Mouse (Mus musculus): ENCODE measurements at regions not wholly inside any gene's neighbourhood (a gene's known extent, or its start where the extent isn't known, plus 50 kb on each side); places are given as distances from the start of the nearest gene placed in this dataset.
A peak's percentile ranks its signal among the peaks of the same experiment; 100 is the strongest.

DNA sequence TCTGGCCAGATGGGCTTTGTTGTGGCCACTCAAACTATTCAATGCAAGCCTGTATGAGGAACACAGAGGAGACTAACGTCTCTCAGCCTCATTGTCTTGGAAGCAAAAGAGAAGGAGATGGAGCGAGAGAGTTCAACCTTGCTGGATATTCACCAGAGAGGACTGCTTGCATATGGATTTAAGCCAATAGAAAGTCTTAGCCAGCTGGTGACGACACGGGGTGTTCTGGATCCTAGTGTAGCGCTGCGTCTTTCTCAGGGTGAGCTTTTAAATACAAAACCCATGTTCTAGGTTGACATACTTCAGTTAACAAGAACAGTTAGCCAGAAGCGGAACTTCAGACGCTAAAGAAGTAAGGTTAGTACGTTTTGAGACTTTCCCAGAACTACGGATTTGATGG, 174.9 kb downstream of the Plpp3 start:
- H3K27me3 ChIP-seq = no peaks in the 10 kb centered on the region
- 87% methylated on average over 10 of the region's 10 CpGs for WGBS
- peaks cover 26% of the 10 kb centered on the region for H3K4me1 ChIP-seq
- H3K27ac ChIP-seq = no peak overlapping the region
- H3K4me3 ChIP-seq = no peak overlapping the region
- ATAC-seq = no peak
- no peak overlapping the region for H3K4me2 ChIP-seq
- H3K36me3 ChIP-seq (ENCODE audit: poor library complexity, severe bottlenecking) = no peaks in the 10 kb centered on the region
- no peaks in the 10 kb centered on the region for H3K9me3 ChIP-seq (replicated peaks)
- H3K9ac ChIP-seq = no peak overlapping the region

DNA sequence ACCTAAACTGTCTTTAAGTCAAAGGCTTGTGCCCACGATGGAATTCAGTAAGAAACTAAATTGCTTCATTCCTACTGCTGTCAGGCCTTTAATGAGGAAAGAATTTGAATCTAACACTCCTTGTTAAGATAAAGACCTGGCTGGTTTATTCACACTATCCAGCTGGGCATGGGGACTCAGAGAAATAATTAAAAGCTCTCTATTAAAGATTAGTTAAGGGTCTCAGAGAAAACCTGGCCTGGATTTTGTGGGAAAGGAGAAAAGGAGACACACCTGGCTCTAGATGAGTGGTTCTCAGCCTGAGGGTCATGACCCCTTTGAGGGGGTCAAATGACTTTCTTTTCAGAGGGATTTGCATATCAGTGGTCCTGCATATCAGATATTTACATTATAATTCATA, 178.7 kb downstream of the Plpp3 start:
- Histone ChIP-seq H3K36me3 (ENCODE audit: poor library complexity, severe bottlenecking) (no peaks in the 10 kb centered on the region), H3K4me2 (no peak overlapping the region), H3K4me3 (no peak overlapping the region), H3K9ac (no peak overlapping the region), H3K9me3 (replicated peaks) (no peaks in the 10 kb centered on the region), H3K27ac (peak overlapping the region; percentile 55; the same call in 1 of the 2 replicates), H3K27me3 (no peaks in the 10 kb centered on the region), H3K4me1 (peaks cover 10% of the 10 kb centered on the region)
- peak; percentile 30; the same call in 1 of the 2 replicates for ATAC-seq
- WGBS = 11% methylated on average over 1 of the region's 1 CpGs

DNA sequence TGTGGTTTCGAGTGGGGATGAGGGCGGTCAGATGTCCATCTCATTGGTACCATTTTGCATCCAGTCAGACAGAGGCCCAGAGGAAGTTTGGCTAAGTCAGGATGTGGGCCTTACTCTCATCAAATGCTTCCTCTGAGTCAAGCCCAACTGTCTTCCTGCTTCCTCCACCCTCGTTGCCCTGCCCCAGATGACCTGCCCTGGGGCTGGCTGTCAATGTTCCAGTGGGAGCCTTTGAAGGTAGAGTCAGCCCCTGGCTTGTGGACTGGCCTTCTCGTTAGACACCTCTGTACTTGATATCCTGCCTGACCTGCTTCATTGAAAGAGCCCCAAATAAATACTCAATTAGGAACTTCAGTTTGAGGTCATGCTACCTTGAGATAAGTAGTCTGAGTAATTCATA, 179.4 kb downstream of the Plpp3 start:
- Histone ChIP-seq H3K4me3 (no peak overlapping the region), H3K9ac (no peak overlapping the region), H3K4me2 (no peak overlapping the region), H3K9me3 (replicated peaks) (no peaks in the 10 kb centered on the region), H3K27me3 (no peaks in the 10 kb centered on the region), H3K4me1 (peaks cover 10% of the 10 kb centered on the region), H3K36me3 (ENCODE audit: poor library complexity, severe bottlenecking) (no peaks in the 10 kb centered on the region), H3K27ac (no peak overlapping the region)
- ATAC-seq = no peak
- 67% methylated on average over 4 of the region's 4 CpGs for WGBS

DNA sequence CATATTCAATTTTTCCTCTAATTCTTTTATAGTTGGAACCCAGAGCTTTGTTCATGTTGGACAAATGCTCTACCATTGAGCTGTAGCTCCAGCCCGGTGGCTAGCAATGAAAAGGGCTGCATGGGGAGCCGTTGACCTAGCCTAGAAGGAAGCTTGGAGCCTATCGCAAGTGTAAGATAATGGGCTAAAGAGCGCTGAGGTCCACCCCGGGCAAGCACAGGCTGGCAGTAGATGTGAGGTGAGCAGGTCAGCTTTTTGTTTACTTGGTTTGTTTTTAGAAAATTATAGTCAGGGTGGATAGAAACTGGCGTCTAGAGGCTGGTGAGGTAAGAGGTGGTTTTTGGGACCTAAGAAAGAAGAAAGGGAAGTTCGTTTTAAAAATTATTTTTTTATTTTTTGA, 181.0 kb downstream of the Plpp3 start:
- Histone ChIP-seq H3K27me3 (no peaks in the 10 kb centered on the region), H3K4me2 (no peak overlapping the region), H3K27ac (no peak overlapping the region), H3K4me1 (peaks cover 10% of the 10 kb centered on the region), H3K4me3 (no peak overlapping the region), H3K36me3 (ENCODE audit: poor library complexity, severe bottlenecking) (no peaks in the 10 kb centered on the region), H3K9me3 (replicated peaks) (no peaks in the 10 kb centered on the region), H3K9ac (no peak overlapping the region)
- WGBS = 80% methylated on average over 7 of the region's 7 CpGs
- ATAC-seq = no peak

DNA sequence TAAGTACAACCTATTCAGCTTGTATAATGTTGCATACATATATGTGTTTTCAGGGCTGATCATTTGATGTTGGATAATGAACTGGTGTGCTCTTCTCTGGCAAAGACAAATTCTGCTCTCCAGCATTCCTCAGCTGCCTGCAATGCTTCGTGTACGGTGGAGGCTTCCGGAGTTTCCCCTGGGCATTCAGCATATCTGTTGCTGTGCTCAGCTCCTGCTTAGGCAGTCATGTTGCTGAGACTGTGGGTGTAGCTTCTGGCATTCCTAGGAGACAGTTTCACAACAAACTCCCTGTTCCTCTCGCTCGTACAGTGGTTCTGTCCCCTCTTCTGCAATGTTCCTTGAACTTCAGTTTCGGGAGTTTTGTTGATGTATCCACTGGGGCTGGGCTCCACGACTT, 181.7 kb downstream of the Plpp3 start:
- Histone ChIP-seq H3K36me3 (ENCODE audit: poor library complexity, severe bottlenecking) (no peaks in the 10 kb centered on the region), H3K27me3 (no peaks in the 10 kb centered on the region), H3K4me3 (no peak overlapping the region), H3K27ac (no peak overlapping the region), H3K4me2 (no peak overlapping the region), H3K9me3 (replicated peaks) (no peaks in the 10 kb centered on the region), H3K9ac (no peak overlapping the region), H3K4me1 (peaks cover 10% of the 10 kb centered on the region)
- WGBS = 81% methylated on average over 7 of the region's 7 CpGs
- ATAC-seq = no peak

DNA sequence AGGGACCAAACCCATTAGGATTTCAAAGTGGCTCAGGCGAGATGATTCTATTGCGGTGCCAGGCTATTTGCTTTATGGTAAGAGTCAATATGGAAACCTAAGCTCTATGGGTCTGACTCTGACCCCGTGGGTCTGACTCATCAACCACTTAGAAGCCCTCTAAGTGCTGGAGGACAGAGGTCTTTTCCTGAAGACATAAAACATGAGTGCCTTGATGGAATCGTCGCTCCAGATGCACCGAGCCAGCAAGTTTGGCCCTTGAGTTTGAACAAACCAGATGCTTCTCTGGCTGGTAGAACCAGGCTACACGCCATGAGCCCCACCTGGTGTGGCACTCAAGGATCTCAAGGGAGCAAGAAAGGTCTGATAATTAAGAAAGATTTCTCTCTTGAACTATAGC, 184.1 kb downstream of the Plpp3 start:
- Histone ChIP-seq H3K9ac (no peak overlapping the region), H3K27ac (no peak overlapping the region), H3K4me3 (no peak overlapping the region), H3K27me3 (no peaks in the 10 kb centered on the region), H3K9me3 (replicated peaks) (no peaks in the 10 kb centered on the region), H3K4me1 (no peaks in the 10 kb centered on the region), H3K4me2 (no peak overlapping the region), H3K36me3 (ENCODE audit: poor library complexity, severe bottlenecking) (no peaks in the 10 kb centered on the region)
- 95% methylated on average over 7 of the region's 7 CpGs for WGBS
- no peak for ATAC-seq

DNA sequence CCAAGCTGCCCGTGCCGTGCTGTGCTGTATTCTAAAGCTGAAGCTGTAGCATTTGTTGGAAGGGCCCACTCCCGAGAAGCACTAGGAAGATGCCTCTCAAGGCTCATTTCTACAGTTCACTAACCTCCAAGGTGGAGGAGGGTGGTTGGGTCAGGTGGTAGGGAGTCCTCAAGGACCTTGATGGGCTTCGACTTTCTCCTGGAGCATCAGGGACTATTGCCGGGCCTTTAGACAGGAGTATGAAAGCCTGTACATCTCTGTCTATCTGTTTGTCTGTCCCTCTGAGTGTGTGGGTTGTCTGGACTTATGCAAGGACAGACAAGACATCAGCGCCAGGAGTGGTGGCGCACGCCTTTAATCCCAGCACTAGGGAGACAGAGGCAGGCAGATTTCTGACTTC, 189.7 kb downstream of the Plpp3 start:
- Histone ChIP-seq H3K9ac (no peak overlapping the region), H3K9me3 (replicated peaks) (no peaks in the 10 kb centered on the region), H3K4me2 (no peak overlapping the region), H3K4me1 (peaks cover 1% of the 10 kb centered on the region), H3K27me3 (no peaks in the 10 kb centered on the region), H3K36me3 (ENCODE audit: poor library complexity, severe bottlenecking) (no peaks in the 10 kb centered on the region), H3K4me3 (no peak overlapping the region), H3K27ac (no peak overlapping the region)
- 96% methylated on average over 8 of the region's 8 CpGs for WGBS
- ATAC-seq = no peak

DNA sequence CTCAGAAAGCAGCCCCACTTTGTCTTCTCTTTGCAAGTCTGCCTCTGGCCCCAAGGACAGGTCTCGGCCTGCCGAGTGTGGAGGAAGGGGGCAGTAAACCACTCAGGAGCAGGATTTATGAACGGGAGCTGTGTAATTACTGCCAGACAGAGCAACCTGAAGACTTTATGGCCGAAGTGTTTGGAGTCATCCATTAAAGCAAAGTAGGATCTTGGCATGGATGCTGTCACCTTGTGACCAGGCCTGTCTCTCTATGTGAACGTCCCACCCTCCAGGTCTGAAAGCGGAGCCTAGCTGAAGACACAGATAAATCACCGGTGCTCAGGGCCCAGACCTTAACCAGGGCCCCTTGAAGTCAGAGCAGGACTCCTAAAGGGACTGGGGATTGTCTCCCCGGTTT, 190.8 kb downstream of the Plpp3 start:
- no peaks in the 10 kb centered on the region for H3K9me3 ChIP-seq (replicated peaks)
- no peak for ATAC-seq
- no peak overlapping the region for H3K9ac ChIP-seq
- no peaks in the 10 kb centered on the region for H3K36me3 ChIP-seq (ENCODE audit: poor library complexity, severe bottlenecking)
- H3K27ac ChIP-seq = no peak overlapping the region
- no peak overlapping the region for H3K4me3 ChIP-seq
- H3K27me3 ChIP-seq = no peaks in the 10 kb centered on the region
- H3K4me1 ChIP-seq = peaks cover 6% of the 10 kb centered on the region
- 91% methylated on average over 8 of the region's 8 CpGs for WGBS
- no peak overlapping the region for H3K4me2 ChIP-seq

DNA sequence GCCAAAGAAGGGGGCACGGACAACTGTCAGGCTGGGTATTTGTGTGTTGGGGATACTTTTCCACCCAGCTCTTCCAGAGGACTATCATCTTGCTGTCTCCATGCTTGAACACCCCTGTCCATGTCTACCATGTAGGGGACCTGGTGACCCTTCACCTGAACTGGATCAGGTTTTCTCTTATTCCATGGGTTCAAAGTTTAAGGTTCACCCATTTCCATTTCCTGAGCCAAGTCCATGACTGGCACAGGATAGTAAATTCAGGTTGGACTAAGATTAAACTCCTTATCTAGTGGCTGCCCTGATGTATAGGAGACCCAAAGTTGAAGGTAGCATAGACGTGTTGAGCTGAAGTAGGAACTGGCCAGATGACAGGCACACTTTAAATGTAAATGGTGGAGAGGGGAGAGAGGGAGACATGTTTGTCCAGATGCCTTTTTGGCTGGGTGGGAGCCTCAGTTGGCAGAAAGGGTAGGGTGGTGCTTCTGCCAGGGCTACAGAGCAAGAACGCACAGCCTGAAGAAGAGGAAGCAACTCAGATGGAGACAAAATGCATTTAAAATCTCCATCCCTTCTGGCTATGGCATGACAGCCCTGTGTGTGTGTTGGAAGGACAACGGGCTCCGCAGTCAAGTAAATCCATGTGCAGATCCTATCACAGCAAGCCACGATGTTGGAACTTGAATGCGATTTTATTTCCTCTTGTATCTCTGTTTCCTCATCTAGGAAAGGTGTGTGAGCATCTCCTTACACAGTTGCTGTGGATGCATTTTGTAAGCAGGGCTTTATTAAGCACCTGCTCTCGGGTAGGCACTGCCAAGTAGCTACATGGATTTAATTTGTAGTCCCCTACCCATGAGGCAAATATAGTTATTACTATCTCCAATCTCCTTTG, 192.4 kb downstream of the Plpp3 start:
- H3K4me2 ChIP-seq = no peak overlapping the region
- no peaks in the 10 kb centered on the region for H3K27me3 ChIP-seq
- H3K9me3 ChIP-seq (replicated peaks) = no peaks in the 10 kb centered on the region
- no peaks in the 10 kb centered on the region for H3K36me3 ChIP-seq (ENCODE audit: poor library complexity, severe bottlenecking)
- WGBS = 92% methylated on average over 8 of the region's 8 CpGs
- H3K9ac ChIP-seq = no peak overlapping the region
- H3K4me3 ChIP-seq = no peak overlapping the region
- H3K27ac ChIP-seq = no peak overlapping the region
- no peak for ATAC-seq
- peaks cover 6% of the 10 kb centered on the region for H3K4me1 ChIP-seq

DNA sequence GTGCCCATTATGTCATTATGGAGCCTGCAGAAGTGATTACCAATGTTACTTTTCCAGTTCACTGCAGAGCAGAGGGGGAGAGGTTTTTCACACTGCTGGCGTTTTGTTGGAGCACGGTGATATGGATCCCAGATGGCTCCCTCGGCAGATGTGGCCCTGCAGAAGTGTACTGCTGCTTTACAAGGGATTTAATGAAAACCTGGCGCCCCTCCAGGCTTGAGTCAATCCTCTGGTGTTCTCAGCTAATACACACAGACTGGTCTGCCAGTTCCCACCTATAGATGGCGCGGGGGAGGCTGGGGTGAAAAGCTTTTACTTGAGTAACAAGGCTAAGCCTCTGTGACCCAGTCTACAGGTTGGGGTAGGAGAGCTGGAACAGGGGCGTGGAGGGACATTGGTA, 195.2 kb downstream of the Plpp3 start:
- Histone ChIP-seq H3K4me3 (no peak overlapping the region), H3K27ac (0 out of 2 replicates have a peak overlapping the region, but pooled peaks have one; percentile 22), H3K36me3 (ENCODE audit: poor library complexity, severe bottlenecking) (no peaks in the 10 kb centered on the region), H3K27me3 (no peaks in the 10 kb centered on the region), H3K9me3 (replicated peaks) (no peaks in the 10 kb centered on the region), H3K4me1 (peaks cover 6% of the 10 kb centered on the region), H3K9ac (no peak overlapping the region), H3K4me2 (no peak overlapping the region)
- 46% methylated on average over 7 of the region's 7 CpGs for WGBS
- peak; percentile 62; the same call in 1 of the 2 replicates for ATAC-seq

DNA sequence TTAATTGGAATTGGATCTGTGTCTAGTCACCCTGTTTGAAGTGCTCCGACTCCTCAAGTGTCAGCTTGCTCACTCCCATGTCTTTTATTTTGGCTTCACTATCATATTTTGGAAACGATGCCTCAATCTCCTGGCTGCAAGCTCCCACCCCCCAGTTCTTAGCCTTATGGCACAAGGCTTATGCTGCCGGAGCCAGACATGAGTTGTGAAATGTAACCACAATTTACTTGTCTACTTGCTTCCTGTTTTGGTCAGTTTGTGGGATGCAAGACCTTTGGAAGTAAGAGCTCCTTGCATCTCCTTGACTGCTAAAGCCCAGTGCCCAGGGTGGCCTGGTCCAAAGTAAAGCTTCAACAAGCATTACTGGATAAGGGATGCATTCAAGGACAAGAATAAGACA, 195.8 kb downstream of the Plpp3 start:
- WGBS = 83% methylated on average over 3 of the region's 3 CpGs

DNA sequence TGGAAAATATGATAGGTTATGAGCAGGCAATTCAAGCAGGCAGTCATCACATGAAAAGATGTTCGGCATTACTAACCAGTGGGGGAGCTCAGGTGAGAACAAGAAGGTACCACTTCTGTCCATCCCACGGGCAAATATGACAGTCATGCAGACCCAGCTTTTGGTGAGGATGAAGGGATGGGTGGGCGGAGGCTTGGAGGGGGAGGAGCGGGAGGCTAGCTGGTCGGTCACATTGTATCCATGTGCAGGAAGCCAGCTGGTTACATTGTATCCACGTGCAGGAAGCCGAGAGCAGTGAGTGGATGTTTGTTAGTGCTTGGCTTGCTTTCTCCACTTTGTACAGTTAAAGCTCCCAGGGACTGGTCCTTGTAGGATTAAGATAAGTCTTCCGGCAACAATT, 196.9 kb downstream of the Plpp3 start:
- no peaks in the 10 kb centered on the region for H3K36me3 ChIP-seq (ENCODE audit: poor library complexity, severe bottlenecking)
- H3K4me3 ChIP-seq = no peak overlapping the region
- H3K9ac ChIP-seq = no peak overlapping the region
- H3K27ac ChIP-seq = no peak overlapping the region
- 74% methylated on average over 8 of the region's 8 CpGs for WGBS
- H3K4me1 ChIP-seq = peaks cover 6% of the 10 kb centered on the region
- H3K4me2 ChIP-seq = no peak overlapping the region
- H3K27me3 ChIP-seq = no peaks in the 10 kb centered on the region
- no peaks in the 10 kb centered on the region for H3K9me3 ChIP-seq (replicated peaks)
- ATAC-seq = no peak

More for the DNA sequence above, 195.8 kb downstream of the Plpp3 start:
- ATAC-seq = no peak
- no peak overlapping the region for H3K4me3 ChIP-seq
- H3K4me1 ChIP-seq = peaks cover 6% of the 10 kb centered on the region
- no peak overlapping the region for H3K4me2 ChIP-seq
- H3K36me3 ChIP-seq (ENCODE audit: poor library complexity, severe bottlenecking) = no peaks in the 10 kb centered on the region
- H3K9ac ChIP-seq = no peak overlapping the region
- no peak overlapping the region for H3K27ac ChIP-seq
- H3K9me3 ChIP-seq (replicated peaks) = no peaks in the 10 kb centered on the region
- H3K27me3 ChIP-seq = no peaks in the 10 kb centered on the region

DNA sequence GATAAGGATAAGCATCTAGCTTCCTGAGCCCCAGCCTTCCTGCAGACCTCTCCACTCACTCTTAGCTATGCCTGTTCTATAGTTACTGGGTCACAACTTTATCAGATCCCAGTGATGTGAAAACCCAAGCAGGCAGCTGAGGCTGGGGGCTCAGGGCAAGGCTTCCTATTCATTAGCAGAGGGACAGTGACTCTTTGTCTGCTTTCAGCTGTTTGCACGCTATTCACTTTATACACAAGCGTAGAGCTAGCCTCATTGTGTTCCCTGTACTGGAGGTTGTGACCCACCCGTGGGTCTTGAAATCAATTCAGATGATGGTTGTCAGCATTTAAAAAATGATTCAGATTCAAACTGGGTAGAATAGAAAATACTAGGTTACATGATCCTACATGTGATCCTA, 199.5 kb downstream of the Plpp3 start:
- Histone ChIP-seq H3K4me1 (peaks cover 6% of the 10 kb centered on the region), H3K4me3 (no peak overlapping the region), H3K4me2 (no peak overlapping the region), H3K27ac (no peak overlapping the region), H3K36me3 (ENCODE audit: poor library complexity, severe bottlenecking) (no peaks in the 10 kb centered on the region), H3K9me3 (replicated peaks) (no peaks in the 10 kb centered on the region), H3K27me3 (no peaks in the 10 kb centered on the region), H3K9ac (no peak overlapping the region)
- ATAC-seq = no peak
- 40% methylated on average over 3 of the region's 3 CpGs for WGBS
